Mouse (Mus musculus) heart, embryonic 14.5 days (tissue): ENCODE results near the gene Tmem191c. TPM values are rescaled to one million over a fixed set of nuclear protein-coding genes. Genes with fewer than 3 reads are reported as not detected.

Experiments used
- ATAC-seq: fragments of 200-750 bp; cut with Nextera tagmentation; 2 replicates; pipeline ENCODE4 v1.8.0; 2017; ENCODE audit warnings: low read depth, moderate TSS enrichment; ENCODE audit not compliant: insufficient number of reproducible peaks, insufficient read depth, low FRiP score
- H3K27ac ChIP-seq, 2 experiments: fragments of 200-500 bp in 1 of 2; fragments of 300-500 bp in 1 of 2; sonication (generic) in 1 of 2; replicated peaks in 1 of 2; 2 replicates each; pipeline ENCODE4 v1.5.1; 2012 to 2014; ENCODE audit warnings: low read depth in 2 of 2, low read length in 2 of 2, control low read depth in 1 of 2, mild to moderate bottlenecking in 1 of 2, mixed read lengths in 1 of 2; ENCODE audit not compliant: control insufficient read depth in 1 of 2, insufficient read depth in 1 of 2
- H3K27me3 ChIP-seq: fragments of 300-500 bp; sonication (generic); 2 replicates; pipeline ENCODE4 v1.6.1; 2014; ENCODE audit warnings: mild to moderate bottlenecking, low read length, control low read depth; ENCODE audit not compliant: control insufficient read depth, insufficient read depth
- H3K36me3 ChIP-seq: fragments of 300-500 bp; sonication (generic); 2 replicates; pipeline ENCODE4 v1.6.1; 2014; ENCODE audit warnings: mild to moderate bottlenecking, control low read depth, low read length, mixed read lengths; ENCODE audit not compliant: control insufficient read depth, insufficient read depth
- H3K4me1 ChIP-seq, 2 experiments: fragments of 200-500 bp in 1 of 2; fragments of 300-500 bp in 1 of 2; sonication (generic) in 1 of 2; 2 replicates each; pipeline ENCODE4 v1.6.1; 2012 to 2014; ENCODE audit warnings: low read length in 2 of 2, control low read depth in 1 of 2, mixed read lengths in 1 of 2; ENCODE audit not compliant: control insufficient read depth in 2 of 2, insufficient read depth in 2 of 2
- H3K4me2 ChIP-seq: fragments of 300-500 bp; sonication (generic); 2 replicates; pipeline ENCODE4 v1.6.1; 2014; ENCODE audit warnings: mild to moderate bottlenecking, low read length
- H3K4me3 ChIP-seq, 2 experiments: fragments of 200-500 bp in 1 of 2; fragments of 300-500 bp in 1 of 2; sonication (generic) in 1 of 2; 2 replicates each; pipeline ENCODE4 v1.5.1; 2012 to 2014; ENCODE audit warnings: low read length in 2 of 2, mild to moderate bottlenecking in 2 of 2, control low read depth in 1 of 2, low read depth in 1 of 2, moderate library complexity in 1 of 2; ENCODE audit not compliant: control insufficient read depth in 1 of 2, insufficient read depth in 1 of 2
- H3K9ac ChIP-seq: fragments of 300-500 bp; sonication (generic); 2 replicates; pipeline ENCODE4 v1.6.1; 2014; ENCODE audit warnings: mild to moderate bottlenecking, low read length
- H3K9me3 ChIP-seq: fragments of 300-500 bp; sonication (generic); 2 replicates; pipeline ENCODE4 v1.6.1; 2016; ENCODE audit warnings: low read length, control low read depth; ENCODE audit not compliant: control insufficient read depth
- WGBS: fragments of 180-500 bp; shearing (Covaris S2); extraction: QIAGEN DNeasy Blood & Tissue Kit; methylation state at CpG from one replicate; pipeline ENCODE4 v1.1.7; 2014; 5-methylcytosine and 5-hydroxymethylcytosine counted together
- polyA plus RNA-seq: library from polyadenylated mRNA; unstranded; fragments of >200 nt; fragmentation: Nextera tagmentation; extraction: Ambion mirVana; gene quantifications from 2 replicates; pipeline ENCODE4 v1.2.1, GENCODE M21; 2014

The Tmem191c gene
- polyA plus RNA-seq, 1 experiment from 2014 or later: 7.2 TPM

DNA sequence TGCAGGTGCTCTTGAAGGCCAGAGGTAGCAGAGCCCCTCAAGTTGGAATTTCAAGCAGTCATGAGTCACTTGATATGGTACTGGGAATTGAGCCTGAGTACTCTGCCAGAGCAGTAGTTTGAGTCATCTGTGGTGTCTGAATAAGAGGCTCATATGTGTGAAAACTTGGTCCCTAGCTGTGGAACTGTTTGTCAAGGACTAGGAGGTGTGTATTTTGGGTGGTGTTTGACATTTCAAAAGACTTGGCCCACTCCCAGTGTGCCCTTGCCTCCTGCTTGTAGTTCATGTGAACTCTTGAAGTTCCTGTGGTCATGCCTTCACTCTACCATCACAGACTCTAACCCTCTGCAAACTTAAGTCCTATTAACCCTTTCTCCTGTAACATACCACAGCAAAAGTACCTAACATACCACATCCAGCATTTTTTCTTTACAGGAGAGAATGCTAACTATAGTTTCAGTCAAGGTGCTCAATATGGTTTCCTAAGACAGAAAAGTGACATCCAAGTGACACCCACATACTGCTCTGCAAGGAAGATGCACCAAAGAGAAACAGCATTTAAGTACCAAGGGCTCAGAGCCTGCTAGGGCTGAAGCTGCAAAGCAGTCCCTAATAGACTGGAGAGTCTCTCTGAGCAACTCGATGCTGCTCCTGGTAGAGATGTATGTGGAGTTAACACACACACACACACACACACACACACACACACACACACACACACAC lies 54.1 kb downstream of the Tmem191c start:
- Histone ChIP-seq H3K27ac (no peak overlapping the region), H3K4me3 (no peak overlapping the region), H3K4me2 (no peak overlapping the region), H3K9ac (no peak overlapping the region), H3K9me3 (no peaks in the 10 kb centered on the region), H3K36me3 (peaks cover 15% of the 10 kb centered on the region), H3K4me1 (0 out of 4 replicates have a peak, but pooled peaks cover 0 to 3% of the 10 kb centered on the region in 2 experiments), H3K27me3 (no peaks in the 10 kb centered on the region)
- 77% methylated on average over 1 of the region's 1 CpGs for WGBS
- no peak for ATAC-seq

- Histone ChIP-seq H3K9me3 (no peaks in the 10 kb centered on the region), H3K4me2 (no peak within 1 kb of the TSS), H3K4me1 (0 out of 4 replicates have a peak, but pooled peaks cover 0 to 3% of the 10 kb centered on the region in 2 experiments), H3K4me3 (no peak within 1 kb of the TSS), H3K36me3 (peaks cover 6% of the 10 kb centered on the region), H3K27me3 (no peaks in the 10 kb centered on the region), H3K9ac (no peak within 1 kb of the TSS), H3K27ac (no peak within 1 kb of the TSS)
- ATAC-seq: no peak
- WGBS: 31% methylated on average over 2 of the region's 2 CpGs
Measured at GRCm38 (mm10) chr16:17331116-17331515, 55.2 kb downstream of the Tmem191c start, which contains the start of gene Serpind1. Gene Serpind1, plus strand, starts transcription at chr16:17331371.

GRCm38 (mm10) chr16:17331855-17332254 lies 56.0 kb downstream of the Tmem191c start:
- Histone ChIP-seq H3K27me3 (no peaks in the 10 kb centered on the region), H3K27ac (no peak overlapping the region), H3K9me3 (no peaks in the 10 kb centered on the region), H3K4me2 (no peak overlapping the region), H3K4me3 (no peak overlapping the region), H3K9ac (no peak overlapping the region), H3K4me1 (0 out of 4 replicates have a peak, but pooled peaks cover 0 to 3% of the 10 kb centered on the region in 2 experiments), H3K36me3 (peaks cover 12% of the 10 kb centered on the region)
- 91% methylated on average over 5 of the region's 5 CpGs for WGBS
- ATAC-seq: no peak

Other genes starting within 250 kb of the Tmem191c start
- 15.9 and 18.9 TPM in 2 replicates for gene Ypel1, start 206.4 kb upstream of the Tmem191c start, polyA plus RNA-seq
- 97.6 and 107 TPM in 2 replicates for gene Ppil2, start 164.8 kb upstream of the Tmem191c start, polyA plus RNA-seq
- gene 2610318N02Rik, start 150.9 kb upstream of the Tmem191c start, polyA plus RNA-seq: 13.7 and 18.1 TPM in 2 replicates
- 26.4 and 32.4 TPM in 2 replicates for gene Sdf2l1, start 143.7 kb upstream of the Tmem191c start, polyA plus RNA-seq
- 3.9 and 5.3 TPM in 2 replicates for gene Ydjc, start 131.5 kb upstream of the Tmem191c start, polyA plus RNA-seq
- 0.11 and 0.23 TPM in 2 replicates for gene Ccdc116, start 128.8 kb upstream of the Tmem191c start, polyA plus RNA-seq
- gene Ube2l3, start 73.4 kb upstream of the Tmem191c start, polyA plus RNA-seq: 276 and 285 TPM in 2 replicates
- 0.15 and 0.20 TPM in 2 replicates for gene Rimbp3, start 67.5 kb upstream of the Tmem191c start, polyA plus RNA-seq
- gene Hic2, start 42.5 kb upstream of the Tmem191c start, polyA plus RNA-seq: 2.7 and 3.0 TPM in 2 replicates
- gene Serpind1, start 55.3 kb downstream of the Tmem191c start, polyA plus RNA-seq: 0.66 and 0.75 TPM in 2 replicates
- 5.0 and 5.6 TPM in 2 replicates for gene Snap29, start 129.9 kb downstream of the Tmem191c start, polyA plus RNA-seq
- gene Pi4ka, start 130.2 kb downstream of the Tmem191c start, polyA plus RNA-seq: 36.3 and 40.5 TPM in 2 replicates
- gene Crkl, start 175.9 kb downstream of the Tmem191c start, polyA plus RNA-seq: 31.9 and 40.7 TPM in 2 replicates
- gene Aifm3, start 213.5 kb downstream of the Tmem191c start, polyA plus RNA-seq: 0.89 and 1.6 TPM in 2 replicates
- 47.8 and 48.6 TPM in 2 replicates for gene Lztr1, start 232.6 kb downstream of the Tmem191c start, polyA plus RNA-seq